Mouse (Mus musculus) heart, adult 2 months (tissue): ENCODE measurements around the gene Tox2. TPM values are rescaled to one million over a fixed set of nuclear protein-coding genes. Genes with fewer than 3 reads are reported as not detected.

Experiments
- DNase-seq, 2 experiments: peaks; one replicate each; pipeline ENCODE4 v3.0.0; 2021
- H3K27ac ChIP-seq: fragments of 200-600 bp; 2 replicates; pipeline ENCODE4 v1.8.1; 2022
- H3K27me3 ChIP-seq: fragments of 200-500 bp; 2 replicates; pipeline ENCODE4 v1.6.1; 2012; ENCODE audit warnings: mild to moderate bottlenecking, low read length, inconsistent platforms, mixed read lengths; ENCODE audit not compliant: control insufficient read depth, insufficient read depth
- H3K36me3 ChIP-seq: fragments of 200-500 bp; 2 replicates; pipeline ENCODE4 v1.6.1; 2012; ENCODE audit warnings: low read length, inconsistent platforms; ENCODE audit not compliant: control insufficient read depth, insufficient read depth
- H3K4me1 ChIP-seq: fragments of 200-500 bp; 2 replicates; pipeline ENCODE4 v1.6.1; 2011; ENCODE audit warnings: low read length; ENCODE audit not compliant: control insufficient read depth, insufficient read depth
- H3K4me3 ChIP-seq: fragments of 200-600 bp; 2 replicates; pipeline ENCODE4 v1.8.1; 2022
- H3K79me2 ChIP-seq: fragments of 200-500 bp; replicated peaks from 2 replicates; pipeline ENCODE4 v1.6.1; 2012; ENCODE audit warnings: mild to moderate bottlenecking, inconsistent platforms, low read length, moderate library complexity, mixed read lengths; ENCODE audit not compliant: control insufficient read depth, insufficient read depth
- H3K9ac ChIP-seq: fragments of 200-500 bp; 2 replicates; pipeline ENCODE4 v1.6.1; 2012; ENCODE audit warnings: low read depth, mild to moderate bottlenecking, control low read depth, inconsistent platforms, low read length, mixed read lengths
- CTCF ChIP-seq: fragments of 200-600 bp; IDR thresholded peaks from 2 replicates; pipeline ENCODE4 v1.8.1; 2022; ENCODE audit warnings: antibody characterized with exemption, mild to moderate bottlenecking, moderate library complexity
- EP300 ChIP-seq: fragments of 200-500 bp; IDR thresholded peaks from 2 replicates; pipeline ENCODE4 v1.6.1; 2011; ENCODE audit warnings: low read depth, low read length, control low read depth; ENCODE audit not compliant: insufficient read depth
- POLR2A ChIP-seq: fragments of 200-500 bp; IDR thresholded peaks from 2 replicates; pipeline ENCODE4 v1.6.1; 2011; ENCODE audit warnings: mild to moderate bottlenecking, low read depth, low read length, control low read depth; ENCODE audit not compliant: insufficient read depth
- WGBS: fragments of 180-500 bp; shearing (Covaris S2); methylation state at CpG from one replicate; pipeline ENCODE4 v1.1.7; 2018; 5-methylcytosine and 5-hydroxymethylcytosine counted together
- intact Hi-C: fragments of 180-260 bp; cut with DNase I; formaldehyde crosslinking; loops from one replicate; pipeline ENCODE4 v1.15.1; 2025
- polyA plus RNA-seq: library from polyadenylated mRNA; depleted of rRNA; stranded (reverse); fragments of >200 nt; gene quantifications from 2 replicates; pipeline ENCODE4 v1.2.3, GENCODE M21; 2012
- total RNA-seq, 2 experiments: library from RNA; stranded (reverse); gene quantifications; 2 replicates each; pipeline ENCODE4 v1.2.3; 2021

Tox2 gene
- total and polyA plus RNA-seq, 3 experiments: 1.1 to 1.7 (median 1.3) TPM

DNA sequence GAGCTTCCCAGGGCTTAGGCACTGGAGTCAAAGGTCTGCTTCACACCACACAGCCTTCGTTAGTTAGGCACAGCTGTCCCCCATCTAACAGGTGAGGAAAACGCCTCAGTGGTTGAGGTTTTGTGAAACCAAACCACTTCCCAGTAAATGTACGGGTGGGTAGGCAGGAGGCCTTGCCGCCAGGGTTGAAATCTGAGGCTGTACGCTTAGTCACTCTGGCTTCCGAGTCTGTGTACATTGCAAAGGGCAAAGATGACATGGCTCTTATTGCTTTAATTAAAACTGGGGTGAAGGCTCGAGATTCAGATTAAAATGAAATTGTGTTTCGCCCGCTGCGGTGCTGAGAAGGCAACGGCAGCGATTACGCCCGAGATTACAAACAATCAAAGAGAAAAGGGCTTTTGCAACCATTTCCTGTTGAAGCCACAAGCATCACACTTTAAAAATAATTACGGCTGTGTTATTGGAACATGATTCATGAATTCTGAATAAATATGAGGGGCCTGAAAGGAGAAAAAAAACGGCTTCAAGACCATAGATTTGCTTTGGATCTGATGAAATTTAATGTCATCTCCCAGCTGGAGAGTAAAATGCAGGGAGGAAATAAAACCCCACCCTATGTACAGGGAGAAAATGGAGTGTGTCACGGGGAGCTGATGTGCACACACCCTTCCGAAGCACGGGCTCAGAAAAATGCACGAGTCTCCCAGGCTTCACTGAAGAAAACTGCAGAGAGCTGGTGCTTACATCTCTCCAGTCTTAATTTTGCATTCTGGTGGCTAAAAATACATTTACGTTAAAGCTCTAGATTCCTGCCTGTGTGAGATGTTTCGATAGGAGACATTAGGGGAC is 50.5 kb downstream of the Tox2 start:
- Histone ChIP-seq H3K27me3 (no peaks in the 10 kb centered on the region), H3K4me3 (no peak overlapping the region; the same call in 1 of the 2 replicates), H3K79me2 (no peaks in the 10 kb centered on the region), H3K4me1 (peaks cover 2% of the 10 kb centered on the region), H3K36me3 (no peaks in the 10 kb centered on the region), H3K9ac (peak overlapping the region; percentile 27; the same call in 1 of the 2 replicates), H3K27ac (0 out of 2 replicates have a peak overlapping the region, but pooled peaks have one; percentile 5)
- 46% methylated on average over 22 of the region's 22 CpGs for WGBS
- DNase-seq: peak in 1 of 2 experiments; percentile 6
- intact Hi-C loops: loop anchor here (5.0 kb wide), 2 partner anchors 51 to 79 kb away; partner anchors contain the start of gene Tox2
- TF ChIP-seq POLR2A (no peak), EP300 (no peak)

DNA sequence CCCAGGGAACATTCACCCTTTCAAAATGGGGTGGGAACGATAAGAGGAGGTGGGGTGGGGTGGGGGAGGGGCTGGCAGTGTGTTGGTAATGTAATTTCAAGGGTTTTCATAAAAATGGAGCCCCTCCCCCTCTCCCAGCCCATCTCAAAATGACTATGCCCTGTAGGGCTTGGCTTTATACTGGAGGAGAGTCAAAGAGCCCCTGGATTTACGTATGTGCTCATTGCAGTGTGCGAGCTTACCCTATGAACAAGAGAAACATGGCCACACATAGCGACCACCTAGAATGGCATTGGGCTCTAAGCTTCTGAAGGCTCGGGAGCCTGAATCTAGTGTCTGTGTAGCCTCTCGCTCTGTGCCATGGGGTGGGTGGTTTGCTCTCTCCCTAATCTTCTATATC is 51.3 kb downstream of the Tox2 start:
- Histone ChIP-seq H3K4me3 (no peak overlapping the region), H3K79me2 (no peaks in the 10 kb centered on the region), H3K4me1 (peaks cover 2% of the 10 kb centered on the region), H3K9ac (no peak overlapping the region), H3K27ac (no peak overlapping the region), H3K27me3 (no peaks in the 10 kb centered on the region), H3K36me3 (no peaks in the 10 kb centered on the region)
- no peak for TF ChIP-seq EP300
- no peak for TF ChIP-seq POLR2A
- TF ChIP-seq CTCF: no peak
- WGBS: 87% methylated on average over 6 of the region's 6 CpGs
- DNase-seq: no peak
- intact Hi-C loops: loop anchor here (5.0 kb wide), 2 partner anchors 52 to 78 kb away; partner anchors contain the start of gene Tox2

GRCm38 (mm10) chr2:163256765-163257164 is 53.8 kb downstream of the Tox2 start:
- no peak for TF ChIP-seq POLR2A
- no peak for TF ChIP-seq CTCF
- TF ChIP-seq EP300: no peak
- Histone ChIP-seq H3K36me3 (no peaks in the 10 kb centered on the region), H3K27me3 (no peaks in the 10 kb centered on the region), H3K9ac (no peak overlapping the region), H3K79me2 (no peaks in the 10 kb centered on the region), H3K4me3 (no peak overlapping the region), H3K27ac (no peak overlapping the region), H3K4me1 (peaks cover 2% of the 10 kb centered on the region)
- intact Hi-C loops: no loop called here
- WGBS: 87% methylated on average over 1 of the region's 1 CpGs
- no peak for DNase-seq

DNA sequence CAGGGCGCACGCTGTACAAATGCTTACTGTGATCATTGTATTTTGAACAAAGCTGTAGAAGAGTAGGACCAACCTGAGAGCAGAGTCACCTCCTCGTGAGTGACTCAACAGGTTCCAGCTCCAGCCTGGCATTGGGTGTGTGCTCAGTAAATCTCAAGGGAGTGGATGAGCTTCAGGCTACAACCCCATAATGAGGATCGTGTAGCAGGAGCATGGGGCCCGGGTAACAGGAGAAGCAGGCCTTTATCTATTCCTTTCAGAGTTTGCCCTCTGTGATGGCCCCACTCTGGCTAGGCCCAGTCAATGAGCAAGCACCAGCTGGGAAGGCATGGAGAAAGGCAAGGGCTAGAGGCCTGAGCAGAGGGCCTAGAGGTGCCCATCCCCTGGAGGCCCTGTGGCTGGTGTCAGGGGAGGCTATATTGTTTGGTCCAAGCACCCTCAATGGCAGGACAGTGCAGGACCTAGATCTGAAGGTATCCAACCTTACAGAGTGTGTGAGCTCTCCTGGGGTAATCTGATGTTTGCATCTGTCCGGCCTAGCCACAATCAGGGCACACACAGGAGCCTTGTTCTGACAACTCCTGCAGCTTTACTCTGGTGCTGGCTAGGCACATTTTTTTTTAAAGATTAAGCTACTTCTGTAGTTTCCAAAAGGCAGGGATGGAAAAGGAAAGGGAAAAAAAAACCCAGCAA is 58.6 kb downstream of the Tox2 start:
- no peak for DNase-seq
- Histone ChIP-seq H3K36me3 (no peaks in the 10 kb centered on the region), H3K27ac (no peak overlapping the region), H3K4me3 (no peak overlapping the region), H3K4me1 (no peaks in the 10 kb centered on the region), H3K79me2 (no peaks in the 10 kb centered on the region), H3K9ac (no peak overlapping the region), H3K27me3 (no peaks in the 10 kb centered on the region; the same call in 1 of the 2 replicates)
- intact Hi-C loops: no loop called here
- TF ChIP-seq EP300 (no peak), CTCF (no peak), POLR2A (no peak)
- 81% methylated on average over 6 of the region's 6 CpGs for WGBS

- TF ChIP-seq CTCF: no peak
- no peak for TF ChIP-seq EP300
- no peak for TF ChIP-seq POLR2A
- WGBS: 85% methylated on average over 4 of the region's 4 CpGs
- intact Hi-C loops: no loop called here
- no peaks in the 10 kb centered on the region for H3K79me2 ChIP-seq
- no peak overlapping the region for H3K4me3 ChIP-seq
- no peaks in the 10 kb centered on the region for H3K4me1 ChIP-seq
- H3K36me3 ChIP-seq: no peaks in the 10 kb centered on the region
- H3K27me3 ChIP-seq: no peaks in the 10 kb centered on the region; the same call in 1 of the 2 replicates
- H3K27ac ChIP-seq: no peak overlapping the region
- no peak overlapping the region for H3K9ac ChIP-seq
- no peak for DNase-seq
Observed at GRCm38 (mm10) chr2:163262055-163262420, 59.1 kb downstream of the Tox2 start.
